Comparison of ENCODE assay signal across 1 mouse cellular context in the genomic region with DNA sequence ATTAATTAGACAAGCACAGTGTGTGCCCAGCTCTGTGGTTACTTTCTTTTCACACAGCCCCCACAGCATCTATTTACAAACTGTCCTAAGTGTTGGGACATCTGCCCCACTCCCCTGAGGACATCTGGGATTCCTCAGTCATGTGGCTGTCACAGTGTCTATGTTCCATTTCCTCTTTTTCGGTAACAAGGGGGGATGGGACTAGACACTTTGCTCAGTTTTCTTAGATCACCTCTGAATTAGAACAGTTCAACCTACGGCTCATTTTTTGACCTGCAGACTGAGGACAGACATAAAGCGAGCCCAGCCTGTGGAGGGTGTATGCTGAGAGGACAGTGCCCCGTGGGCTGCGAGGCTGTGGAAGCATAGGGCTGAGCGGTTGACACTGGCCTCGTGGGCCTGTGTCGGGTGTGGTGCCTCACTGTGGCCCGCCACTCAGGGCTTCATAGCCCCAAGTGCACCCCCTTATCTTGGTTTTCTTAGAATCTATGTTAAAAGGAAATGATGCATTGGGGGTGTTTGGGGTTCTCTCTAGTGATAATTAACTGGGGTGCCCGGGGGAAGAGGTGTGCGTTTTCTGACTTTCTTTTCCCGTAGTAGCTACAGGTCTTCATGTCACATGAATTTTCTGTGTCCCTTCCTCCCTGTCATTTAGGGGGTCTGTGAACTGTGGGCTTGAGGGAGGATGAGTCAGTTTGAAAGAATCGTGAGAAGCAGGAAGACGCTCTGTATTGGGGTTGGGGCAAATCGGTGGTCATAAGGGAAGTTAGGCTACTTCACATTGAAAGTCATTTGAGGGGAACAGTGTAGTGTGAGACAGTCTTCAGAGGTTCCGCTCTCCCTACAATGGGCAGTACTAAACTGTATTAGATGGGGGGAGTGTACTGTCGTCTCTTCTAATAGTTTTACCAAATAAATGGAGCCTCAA.
TF ChIP-seq lines count a peak whose summit lies in the region.

No protein-coding gene starts in this region.

TF ChIP-seq in MEL, 35 proteins besides CTCF, POLR2A, EP300 and RAD21 (continued from another document):
- TF ChIP-seq MAZ (IDR thresholded peaks at IDR 0.05; ENCODE audit: low read depth, low read length) (peak; percentile 75; the same call in 1 of the 2 replicates), JUND (IDR thresholded peaks at IDR 0.05; ENCODE audit: low read depth, low read length) (peak; percentile 45; the same call in 1 of the 2 replicates), TBP (IDR thresholded peaks at IDR 0.05; ENCODE audit: low read depth, low read length) (no peak), NRF1 (IDR thresholded peaks at IDR 0.05; ENCODE audit: insufficient read depth, low read depth, low read length, poor library complexity, severe bottlenecking) (no peak)
